Mouse (Mus musculus) bone marrow, adult 2 months (tissue): ENCODE data around the gene Zfp651.

Experiments used
- CTCF ChIP-seq: fragments of 200-500 bp; IDR thresholded peaks from 2 replicates; pipeline ENCODE4 v1.5.1; 2011; ENCODE audit warnings: low read length, control low read depth; ENCODE audit not compliant: control insufficient read depth, insufficient read depth
- POLR2A ChIP-seq: fragments of 200-500 bp; IDR thresholded peaks from 2 replicates; pipeline ENCODE4 v1.6.1; 2011; ENCODE audit warnings: low read depth, mild to moderate bottlenecking, control low read depth, low read length, borderline replicate concordance; ENCODE audit not compliant: control insufficient read depth

DNA sequence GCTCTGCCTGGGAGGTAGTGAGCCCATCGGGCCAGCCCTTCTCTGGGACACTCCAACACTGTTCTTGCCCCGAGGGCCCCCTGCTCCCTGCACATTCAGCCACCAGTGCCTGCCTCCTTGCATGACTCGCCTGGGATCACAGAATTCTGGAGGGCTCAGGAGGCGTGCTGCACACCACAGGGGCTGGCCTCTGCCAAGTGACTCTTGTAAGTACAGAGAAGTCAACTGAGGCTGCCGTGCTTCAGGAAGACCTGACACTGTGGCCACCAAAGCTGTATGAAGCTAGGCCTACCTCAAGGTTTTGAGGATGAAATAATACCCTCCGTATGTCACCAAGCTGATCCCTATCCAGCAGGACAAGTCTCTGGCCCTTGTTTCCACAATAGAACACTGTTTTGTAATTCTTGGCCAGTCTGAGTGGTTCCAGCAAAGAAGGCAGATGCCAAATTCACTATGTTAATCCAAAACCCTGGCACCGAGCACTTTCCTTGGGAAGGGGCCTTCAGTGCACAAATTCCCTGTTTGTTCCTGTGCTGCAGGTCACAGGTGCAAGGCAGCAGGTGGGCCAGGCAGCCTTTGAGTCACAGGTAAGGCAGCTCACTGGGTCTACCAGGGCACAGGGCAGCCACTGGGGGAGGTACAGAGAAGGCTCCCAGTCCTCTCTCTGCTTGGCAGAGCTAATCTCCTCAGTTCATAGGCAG lies 60.8 kb downstream of the Zfp651 start:
- TF ChIP-seq CTCF (no peak), POLR2A (no peak)
